Mouse (Mus musculus): ENCODE measurements around the gene Wdcp. TPM values are rescaled to one million over a fixed set of nuclear protein-coding genes. Genes with fewer than 3 reads are reported as not detected.

Gene Wdcp
- polyA plus RNA-seq, 1 experiment from 2014 or later, result 15.2 TPM

- peak overlapping the region; percentile 67 for H3K4me3 ChIP-seq (replicated peaks)
- no peak overlapping the region for H3K27ac ChIP-seq (replicated peaks)
- H3K36me3 ChIP-seq, result no peaks in the 10 kb centered on the region
- peaks cover 29% of the 10 kb centered on the region for H3K4me1 ChIP-seq
- peaks cover 10% of the 10 kb centered on the region; the same call in 1 of the 2 replicates for H3K27me3 ChIP-seq (replicated peaks)
- peak overlapping the region; percentile 76 for H3K9ac ChIP-seq (replicated peaks)
- H3K9me3 ChIP-seq (replicated peaks), result no peaks in the 10 kb centered on the region
- peak overlapping the region; percentile 90 for H3K4me2 ChIP-seq
- 3% methylated on average over 11 of the region's 11 CpGs for WGBS
- ATAC-seq (ENCODE audit: low FRiP score), result peak; percentile 1; the same call in 1 of the 2 replicates
Observed at GRCm38 (mm10) chr12:4840741-4841140, 2.4 kb upstream of the Wdcp start.

- Histone ChIP-seq H3K36me3 (no peaks in the 10 kb centered on the region), H3K27ac (replicated peaks) (no peak within 1 kb of the TSS; the same call in 1 of the 2 replicates), H3K9ac (replicated peaks) (peak within 1 kb of the TSS; percentile 76), H3K4me1 (peaks cover 29% of the 10 kb centered on the region), H3K4me2 (peak within 1 kb of the TSS; percentile 90), H3K27me3 (replicated peaks) (peaks cover 10% of the 10 kb centered on the region; the same call in 1 of the 2 replicates), H3K4me3 (replicated peaks) (peak within 1 kb of the TSS; percentile 67), H3K9me3 (replicated peaks) (no peaks in the 10 kb centered on the region)
- WGBS, result under 1% methylated on average over 30 of the region's 37 CpGs
- ATAC-seq (ENCODE audit: low FRiP score), result peak; percentile 56
Observed at GRCm38 (mm10) chr12:4841392-4841887, 1.7 kb upstream of the Wdcp start, which contains the start of gene Fkbp1b. Gene Fkbp1b, minus strand, starts transcription at chr12:4841591.

DNA sequence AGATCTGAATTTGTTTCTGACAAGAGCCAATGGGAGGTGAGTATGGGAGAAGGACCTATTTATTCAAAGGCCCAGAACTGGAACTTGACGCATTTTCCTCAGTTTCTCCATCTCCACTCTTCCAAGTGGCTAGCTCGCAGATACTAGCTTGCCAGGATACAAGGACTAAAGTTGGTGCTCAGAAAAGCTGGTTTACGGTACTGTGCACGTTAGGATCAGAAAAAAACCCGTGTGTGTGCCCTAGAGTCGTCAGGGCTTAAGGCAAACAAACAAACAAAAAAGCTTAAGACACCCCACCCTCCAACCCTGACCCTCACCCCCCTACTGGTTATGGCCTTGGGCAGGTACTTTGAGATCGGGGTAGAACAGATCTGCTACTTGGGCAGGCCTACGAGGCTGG, 647 bp upstream of the Wdcp start:
- 93% methylated on average over 8 of the region's 8 CpGs for WGBS
- H3K36me3 ChIP-seq, result no peaks in the 10 kb centered on the region
- H3K9me3 ChIP-seq (replicated peaks), result no peaks in the 10 kb centered on the region
- H3K9ac ChIP-seq (replicated peaks), result no peak overlapping the region
- no peak for ATAC-seq (ENCODE audit: low FRiP score)
- no peak overlapping the region for H3K27ac ChIP-seq (replicated peaks)
- peaks cover 29% of the 10 kb centered on the region for H3K4me1 ChIP-seq
- H3K4me2 ChIP-seq, result no peak overlapping the region; the same call in 1 of the 2 replicates
- H3K27me3 ChIP-seq (replicated peaks), result peaks cover 10% of the 10 kb centered on the region; the same call in 1 of the 2 replicates
- no peak overlapping the region for H3K4me3 ChIP-seq (replicated peaks)

DNA sequence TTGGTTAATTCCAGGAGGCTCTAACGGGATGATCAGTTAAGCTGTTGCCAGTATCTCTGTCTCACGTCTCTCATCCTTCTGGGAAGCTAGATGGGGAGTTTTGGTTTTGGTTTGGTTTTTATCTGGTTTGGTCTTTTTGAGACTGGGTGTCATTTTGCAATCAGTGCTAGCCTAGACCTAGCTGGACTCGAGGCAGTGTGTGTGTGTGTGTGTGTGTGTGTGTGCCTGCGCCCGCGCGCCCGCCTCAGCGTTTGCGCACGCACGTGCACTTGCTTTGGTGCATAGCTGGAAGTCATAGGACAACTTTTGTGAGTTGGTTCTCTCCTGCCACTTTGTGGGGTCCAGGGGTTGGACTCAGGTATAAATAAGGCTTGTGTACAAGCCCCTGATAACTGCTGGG, 638 bp downstream of the Wdcp start:
- Histone ChIP-seq H3K9me3 (replicated peaks) (no peaks in the 10 kb centered on the region), H3K36me3 (0 out of 2 replicates have a peak, but pooled peaks cover 1% of the 10 kb centered on the region), H3K4me2 (peak overlapping the region; percentile 75), H3K4me1 (peaks cover 29% of the 10 kb centered on the region), H3K9ac (replicated peaks) (peak overlapping the region; percentile 59), H3K4me3 (replicated peaks) (peak overlapping the region; percentile 65), H3K27me3 (replicated peaks) (peaks cover 10% of the 10 kb centered on the region; the same call in 1 of the 2 replicates), H3K27ac (replicated peaks) (peak overlapping the region; percentile 69)
- under 1% methylated on average over 12 of the region's 12 CpGs for WGBS
- peak; percentile 50; the same call in 1 of the 2 replicates for ATAC-seq (ENCODE audit: low FRiP score)

GRCm38 (mm10) chr12:4856160-4856559, 13.1 kb downstream of the Wdcp start:
- no peak for ATAC-seq (ENCODE audit: low FRiP score)
- Histone ChIP-seq H3K27me3 (replicated peaks) (no peaks in the 10 kb centered on the region), H3K36me3 (peaks cover 9% of the 10 kb centered on the region; the same call in 1 of the 2 replicates), H3K9ac (replicated peaks) (no peak overlapping the region), H3K4me1 (no peaks in the 10 kb centered on the region), H3K4me3 (replicated peaks) (no peak overlapping the region), H3K4me2 (no peak overlapping the region), H3K9me3 (replicated peaks) (no peaks in the 10 kb centered on the region), H3K27ac (replicated peaks) (no peak overlapping the region)
- 98% methylated on average over 5 of the region's 5 CpGs for WGBS

- WGBS, result 96% methylated on average over 2 of the region's 2 CpGs
- no peak for ATAC-seq (ENCODE audit: low FRiP score)
Observed at GRCm38 (mm10) chr12:4856834-4857233, 13.7 kb downstream of the Wdcp start.

GRCm38 (mm10) chr12:4859241-4859914, 16.3 kb downstream of the Wdcp start:
- H3K27me3 ChIP-seq (replicated peaks), result no peaks in the 10 kb centered on the region
- no peak overlapping the region for H3K4me2 ChIP-seq
- no peak overlapping the region for H3K9ac ChIP-seq (replicated peaks)
- no peak overlapping the region for H3K27ac ChIP-seq (replicated peaks)
- peaks cover 5% of the 10 kb centered on the region; the same call in 1 of the 2 replicates for H3K4me1 ChIP-seq
- no peaks in the 10 kb centered on the region for H3K9me3 ChIP-seq (replicated peaks)
- peaks cover 9% of the 10 kb centered on the region; the same call in 1 of the 2 replicates for H3K36me3 ChIP-seq
- ATAC-seq (ENCODE audit: low FRiP score), result peak; percentile 46
- 38% methylated on average over 11 of the region's 11 CpGs for WGBS
- H3K4me3 ChIP-seq (replicated peaks), result no peak overlapping the region

More at GRCm38 (mm10) chr12:4856834-4857233, 13.7 kb downstream of the Wdcp start:
- Histone ChIP-seq H3K4me2 (no peak overlapping the region), H3K9me3 (replicated peaks) (no peaks in the 10 kb centered on the region), H3K27ac (replicated peaks) (no peak overlapping the region), H3K4me1 (no peaks in the 10 kb centered on the region), H3K9ac (replicated peaks) (no peak overlapping the region), H3K27me3 (replicated peaks) (no peaks in the 10 kb centered on the region), H3K4me3 (replicated peaks) (no peak overlapping the region), H3K36me3 (peaks cover 9% of the 10 kb centered on the region; the same call in 1 of the 2 replicates)

DNA sequence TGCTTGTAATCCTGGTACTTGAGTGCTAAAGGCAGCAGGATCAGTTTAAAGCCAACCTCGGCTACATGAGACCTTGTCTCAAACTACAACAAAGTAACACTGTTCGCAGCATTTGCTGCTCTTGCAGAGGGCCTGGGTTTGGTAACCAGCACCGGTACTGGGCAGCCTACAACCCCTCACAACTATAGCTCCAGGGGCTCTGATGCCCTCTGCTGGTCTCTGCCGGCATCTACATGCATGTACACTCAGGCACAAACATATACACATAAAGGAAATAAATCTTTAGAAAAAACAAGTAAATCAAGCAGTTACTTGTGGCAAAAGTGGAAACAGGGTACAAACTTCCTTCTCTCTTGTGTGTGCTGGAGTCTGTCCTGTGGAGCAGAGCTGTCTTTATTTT, 19.6 kb downstream of the Wdcp start:
- no peak for ATAC-seq (ENCODE audit: low FRiP score)
- H3K4me2 ChIP-seq, result no peak overlapping the region
- no peak overlapping the region for H3K9ac ChIP-seq (replicated peaks)
- WGBS, result 90% methylated on average over 4 of the region's 4 CpGs
- H3K4me1 ChIP-seq, result peaks cover 7% of the 10 kb centered on the region; the same call in 1 of the 2 replicates
- H3K36me3 ChIP-seq, result no peaks in the 10 kb centered on the region
- no peaks in the 10 kb centered on the region for H3K27me3 ChIP-seq (replicated peaks)
- H3K9me3 ChIP-seq (replicated peaks), result no peaks in the 10 kb centered on the region
- H3K4me3 ChIP-seq (replicated peaks), result no peak overlapping the region
- no peak overlapping the region for H3K27ac ChIP-seq (replicated peaks)

GRCm38 (mm10) chr12:4863654-4864337, 20.7 kb downstream of the Wdcp start:
- no peak overlapping the region for H3K9ac ChIP-seq (replicated peaks)
- no peaks in the 10 kb centered on the region for H3K36me3 ChIP-seq
- H3K4me2 ChIP-seq, result no peak overlapping the region
- 75% methylated on average over 4 of the region's 4 CpGs for WGBS
- no peak overlapping the region for H3K27ac ChIP-seq (replicated peaks)
- no peaks in the 10 kb centered on the region for H3K27me3 ChIP-seq (replicated peaks)
- no peak for ATAC-seq (ENCODE audit: low FRiP score)
- H3K4me3 ChIP-seq (replicated peaks), result no peak overlapping the region
- H3K4me1 ChIP-seq, result peaks cover 7% of the 10 kb centered on the region; the same call in 1 of the 2 replicates
- no peaks in the 10 kb centered on the region for H3K9me3 ChIP-seq (replicated peaks)

- Histone ChIP-seq H3K36me3 (no peaks in the 10 kb centered on the region), H3K4me2 (no peak overlapping the region), H3K4me3 (replicated peaks) (no peak overlapping the region), H3K9ac (replicated peaks) (no peak overlapping the region), H3K27me3 (replicated peaks) (no peaks in the 10 kb centered on the region), H3K27ac (replicated peaks) (no peak overlapping the region), H3K9me3 (replicated peaks) (no peaks in the 10 kb centered on the region), H3K4me1 (peaks cover 7% of the 10 kb centered on the region; the same call in 1 of the 2 replicates)
- no peak for ATAC-seq (ENCODE audit: low FRiP score)
- 75% methylated on average over 4 of the region's 4 CpGs for WGBS
Observed at GRCm38 (mm10) chr12:4864338-4864690, 21.2 kb downstream of the Wdcp start.

DNA sequence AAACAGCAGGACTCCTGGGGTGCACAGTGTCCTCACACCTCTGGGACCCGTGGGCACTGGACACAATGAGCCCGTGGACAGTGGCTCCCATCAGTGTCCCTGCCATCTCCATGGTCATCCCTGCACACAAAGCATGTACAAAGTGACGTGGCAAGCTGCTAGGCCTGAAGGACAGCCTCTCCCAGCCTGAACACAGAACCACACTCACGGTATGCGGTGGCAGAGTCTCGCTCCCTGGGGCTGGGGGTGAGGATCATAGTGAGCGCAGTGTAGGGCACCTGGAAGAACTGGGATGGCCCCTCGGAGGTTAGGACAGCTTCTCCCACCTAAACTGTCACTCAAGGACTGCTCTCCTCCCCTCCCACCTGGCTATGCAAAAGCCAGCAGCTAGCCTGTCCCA, 25.8 kb downstream of the Wdcp start:
- Histone ChIP-seq H3K4me1 (peaks cover 10% of the 10 kb centered on the region), H3K4me3 (replicated peaks) (no peak overlapping the region), H3K9me3 (replicated peaks) (no peaks in the 10 kb centered on the region), H3K36me3 (no peaks in the 10 kb centered on the region), H3K27me3 (replicated peaks) (no peaks in the 10 kb centered on the region), H3K4me2 (no peak overlapping the region), H3K9ac (replicated peaks) (no peak overlapping the region), H3K27ac (replicated peaks) (no peak overlapping the region)
- no peak for ATAC-seq (ENCODE audit: low FRiP score)
- WGBS, result 87% methylated on average over 8 of the region's 8 CpGs
